Mouse (Mus musculus) 3134 (cell line): ENCODE measurements around the gene Efnb2.

Experiments
- DNase-seq: peaks from one replicate; pipeline ENCODE4 v3.0.0-alpha.2; 2011; ENCODE audit warnings: low spot score; ENCODE audit not compliant: insufficient read length; ENCODE audit errors: extremely low read depth

The Efnb2 gene

DNA sequence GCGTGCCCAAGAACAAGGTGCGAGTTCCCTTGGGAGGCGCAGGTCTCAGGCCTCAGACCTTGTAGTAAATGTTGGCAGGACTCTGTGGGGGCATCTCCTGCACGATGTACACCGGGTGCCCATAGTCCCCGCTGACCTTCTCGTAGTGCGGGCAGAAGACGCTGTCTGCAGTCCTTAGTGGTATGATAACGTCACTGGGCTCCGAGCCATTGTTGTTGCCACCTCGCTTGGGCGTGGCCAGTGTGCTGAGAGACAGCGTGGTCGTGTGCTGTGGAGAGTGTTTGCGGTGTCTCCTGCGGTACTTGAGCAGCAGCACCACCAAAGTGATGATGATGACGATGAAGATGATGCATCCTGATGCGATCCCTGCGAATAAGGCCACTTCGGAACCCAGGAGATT lies 40.5 kb downstream of the Efnb2 start:
- DNase-seq = peak; percentile 18

DNA sequence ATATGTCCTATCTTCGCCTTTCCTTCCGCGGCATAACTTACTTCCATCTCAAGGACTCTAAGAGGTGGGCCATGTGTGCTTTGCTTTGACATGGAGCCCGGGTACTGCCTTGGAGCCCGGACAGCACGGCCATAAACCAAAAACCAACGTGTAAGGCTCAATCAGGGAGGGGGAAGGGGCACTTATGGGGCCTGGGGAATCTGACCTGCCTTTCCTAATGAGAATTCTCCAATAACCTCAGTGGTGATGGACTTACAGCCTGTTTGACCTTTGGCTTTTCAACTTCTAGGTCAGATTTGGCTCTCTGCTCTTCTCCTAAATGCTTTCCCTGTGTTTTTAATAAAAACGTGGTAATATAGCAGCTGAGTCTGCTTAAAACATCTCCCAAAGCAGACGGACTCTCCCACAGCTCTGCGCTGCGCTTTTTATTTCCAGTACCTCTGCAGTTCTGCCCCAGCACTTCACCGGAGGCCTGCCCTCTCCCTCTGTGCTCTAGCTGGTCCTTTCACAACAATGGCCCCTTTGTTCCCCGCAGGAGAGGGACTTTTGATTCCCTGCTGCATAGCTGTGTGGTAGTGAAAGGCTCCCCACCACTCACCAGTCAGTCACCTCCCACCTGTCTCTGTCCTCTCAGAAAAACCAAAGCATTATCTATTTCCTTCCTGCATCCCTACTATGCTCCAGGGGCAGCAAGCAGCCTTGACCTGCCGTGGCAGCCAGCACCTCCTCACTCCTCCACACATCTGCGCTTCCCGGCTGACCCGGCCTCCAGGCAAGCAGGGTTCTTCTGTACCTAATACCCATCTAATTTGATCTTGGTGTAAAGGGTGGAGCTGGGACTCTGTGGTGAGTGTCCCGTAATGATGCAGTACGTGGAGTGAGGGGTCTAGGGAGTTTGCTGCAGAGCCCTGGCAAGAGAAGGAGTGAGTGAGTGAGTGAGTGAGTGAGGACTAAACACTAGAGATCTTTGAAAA lies 41.5 kb downstream of the Efnb2 start:
- DNase-seq = no peak

DNA sequence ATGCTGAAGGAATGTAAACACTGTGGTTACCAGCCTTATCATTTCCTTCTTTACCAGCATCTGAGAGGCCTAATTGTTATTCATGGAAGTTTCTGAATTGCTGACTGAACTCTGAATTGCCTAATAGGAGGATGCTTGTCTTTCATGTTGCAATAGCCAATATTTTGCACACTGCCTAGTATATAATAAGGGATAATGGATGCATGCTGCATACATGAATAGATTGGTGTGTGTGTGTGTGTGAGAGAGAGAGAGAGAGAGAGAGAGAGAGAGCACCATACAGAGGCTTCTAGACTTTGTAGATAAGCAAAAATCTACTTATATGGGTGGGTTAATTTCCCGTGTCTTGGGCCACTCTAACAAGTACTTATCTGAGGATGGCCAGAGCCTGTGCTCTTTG lies 47.2 kb downstream of the Efnb2 start:
- DNase-seq = no peak

DNA sequence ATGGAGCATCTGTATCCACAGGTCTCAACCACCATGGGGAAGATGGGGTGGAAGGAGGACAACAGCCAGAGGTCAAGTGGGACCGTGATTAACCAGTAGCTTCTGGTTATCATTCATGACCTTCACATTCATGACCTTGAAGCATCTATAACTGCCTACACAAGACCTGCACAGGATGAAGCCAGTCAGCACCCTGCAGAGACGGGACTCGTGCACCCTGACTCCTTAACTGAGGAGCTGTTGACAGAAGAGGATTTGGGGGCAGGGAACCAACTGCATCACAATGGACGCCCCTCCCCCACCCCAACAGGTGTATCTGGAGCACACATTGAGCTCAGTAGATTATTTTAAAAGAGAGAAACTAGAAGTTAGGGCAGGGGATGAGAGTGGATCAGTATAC lies 49.1 kb downstream of the Efnb2 start:
- DNase-seq = no peak

DNA sequence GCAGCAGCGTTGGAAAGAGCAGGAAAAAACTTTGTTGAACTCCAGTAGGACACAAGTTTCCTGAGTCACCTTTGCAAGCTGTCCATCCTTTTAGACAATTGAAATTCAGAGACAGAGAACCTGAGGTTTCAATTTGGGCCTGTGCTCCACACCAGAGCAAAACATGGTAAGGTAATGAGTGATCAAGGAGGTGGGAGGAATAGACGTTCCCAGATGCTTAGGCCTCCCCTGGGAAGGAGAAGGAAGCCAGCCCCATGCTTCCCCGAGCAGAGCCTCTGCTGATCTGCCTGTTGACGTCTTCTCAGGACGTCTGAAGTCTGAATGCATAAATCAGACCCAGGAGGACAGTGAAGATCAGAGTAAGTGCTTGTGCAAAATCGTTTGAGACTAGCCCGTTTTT lies 51.3 kb downstream of the Efnb2 start:
- no peak for DNase-seq

DNA sequence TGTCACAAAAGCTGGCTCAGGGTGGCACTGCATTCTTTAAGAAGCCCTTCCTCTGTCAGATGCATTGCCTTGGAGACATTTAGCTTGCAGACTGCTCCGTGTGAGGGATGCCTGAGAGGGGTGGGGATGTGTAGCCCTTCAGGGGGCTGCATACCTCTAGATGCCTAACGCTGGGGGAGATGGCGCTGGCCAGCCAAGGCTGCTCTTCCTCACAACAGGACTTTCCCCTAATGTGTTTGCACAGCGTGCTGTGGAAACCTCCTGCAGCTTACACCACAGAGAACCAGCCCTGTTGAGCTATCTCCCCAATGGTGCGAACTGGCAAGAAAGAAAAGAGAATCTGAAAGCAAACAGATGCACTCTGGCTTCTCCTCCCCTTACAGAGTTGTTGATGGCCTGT lies 51.9 kb downstream of the Efnb2 start:
- DNase-seq = no peak

DNA sequence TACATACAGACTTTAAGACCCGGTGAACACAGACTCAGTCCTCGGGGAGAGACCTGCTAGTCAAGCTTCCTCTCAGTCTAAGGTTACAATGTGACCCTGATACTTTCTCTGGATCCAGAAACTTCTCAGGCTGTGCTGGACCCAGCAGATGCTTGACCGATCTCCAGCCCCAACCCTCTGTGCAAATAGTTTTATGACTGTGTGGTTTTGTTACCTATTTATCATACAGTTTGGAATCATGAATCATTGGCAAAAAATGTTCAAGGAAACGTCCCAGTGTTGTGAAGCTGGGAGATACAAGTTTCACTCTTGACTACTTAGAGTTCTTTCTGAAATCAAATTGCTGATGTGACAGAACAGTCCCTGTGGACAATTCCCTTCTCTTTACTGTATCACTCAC lies 55.4 kb downstream of the Efnb2 start:
- peak; percentile 68 for DNase-seq

DNA sequence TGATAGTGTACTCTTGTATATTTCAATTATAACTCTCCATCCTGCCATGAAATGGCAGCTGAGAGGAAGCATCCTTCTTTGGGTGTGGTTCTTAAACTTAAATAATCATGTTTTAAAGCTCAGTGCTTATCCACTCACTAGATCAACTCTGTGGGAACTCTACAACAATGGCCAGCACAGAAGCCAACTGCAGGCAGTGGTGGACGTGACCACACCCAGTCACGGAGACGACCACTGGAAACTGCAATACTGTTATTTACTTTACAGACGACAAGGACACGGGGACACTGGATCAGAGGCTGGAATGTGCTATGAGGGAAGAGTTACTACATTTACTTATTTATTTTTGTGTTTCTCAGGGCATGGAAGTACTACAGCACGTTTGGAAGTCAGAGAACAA lies 57.2 kb downstream of the Efnb2 start:
- no peak for DNase-seq

DNA sequence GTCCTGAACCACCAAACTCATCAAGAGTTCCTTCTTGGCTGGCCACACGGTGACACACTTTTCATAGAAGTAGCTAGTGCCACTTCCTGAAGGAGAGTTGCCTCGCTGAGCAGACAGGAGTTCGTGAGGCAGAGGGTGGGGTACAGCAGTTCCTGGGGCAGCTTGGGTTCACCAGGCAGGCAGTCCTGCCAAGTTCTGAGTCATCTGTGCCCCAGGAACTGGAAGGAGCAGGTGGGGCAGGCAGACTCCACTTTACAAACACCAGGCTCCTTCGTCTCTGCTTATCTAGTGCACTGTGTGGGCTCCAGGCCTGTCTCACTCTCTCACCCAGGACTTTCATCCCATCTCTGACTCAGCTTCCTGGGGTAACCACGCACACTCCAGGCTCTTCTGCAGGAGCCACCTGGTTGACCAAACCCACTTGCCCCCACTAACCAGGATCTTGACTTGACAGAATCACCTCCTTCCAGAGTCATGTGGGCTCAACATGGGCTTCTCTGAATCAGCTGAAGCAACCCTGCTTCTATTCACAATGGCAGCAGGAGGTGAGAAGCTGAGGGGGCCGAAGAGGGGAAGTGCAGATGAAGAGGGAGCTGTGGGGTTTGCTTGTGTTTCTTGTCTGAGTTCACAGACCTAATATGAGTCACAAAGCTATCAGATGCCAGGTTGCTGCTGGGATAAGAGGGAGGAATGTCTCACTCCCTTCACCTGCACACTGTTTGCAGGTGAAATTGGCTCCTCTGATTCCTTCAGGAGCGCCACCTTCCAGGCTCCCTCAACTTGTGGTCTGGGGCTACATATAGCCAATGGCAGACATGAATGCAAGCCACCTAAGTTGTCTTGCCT lies 58.2 kb downstream of the Efnb2 start:
- DNase-seq = peak; percentile 83

DNA sequence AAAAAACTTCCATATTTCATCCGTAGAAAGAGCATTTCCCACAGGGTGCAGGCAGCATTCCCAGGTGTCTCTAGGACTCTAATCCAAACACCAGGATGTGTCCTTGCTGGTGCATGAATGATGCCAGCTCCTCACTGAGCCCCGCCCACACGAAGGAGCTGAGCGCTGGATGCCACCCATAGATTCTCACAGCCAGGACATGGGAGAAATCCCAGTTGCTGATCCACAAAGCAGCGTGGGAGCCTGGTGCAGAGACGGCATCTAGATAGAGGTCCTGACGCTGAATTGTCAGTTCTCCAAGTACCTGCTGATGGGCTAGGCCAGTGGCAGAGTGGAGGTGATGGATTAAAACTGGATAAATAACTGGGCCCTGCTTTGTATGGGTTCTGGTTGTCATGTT lies 61.1 kb downstream of the Efnb2 start:
- DNase-seq = no peak

DNA sequence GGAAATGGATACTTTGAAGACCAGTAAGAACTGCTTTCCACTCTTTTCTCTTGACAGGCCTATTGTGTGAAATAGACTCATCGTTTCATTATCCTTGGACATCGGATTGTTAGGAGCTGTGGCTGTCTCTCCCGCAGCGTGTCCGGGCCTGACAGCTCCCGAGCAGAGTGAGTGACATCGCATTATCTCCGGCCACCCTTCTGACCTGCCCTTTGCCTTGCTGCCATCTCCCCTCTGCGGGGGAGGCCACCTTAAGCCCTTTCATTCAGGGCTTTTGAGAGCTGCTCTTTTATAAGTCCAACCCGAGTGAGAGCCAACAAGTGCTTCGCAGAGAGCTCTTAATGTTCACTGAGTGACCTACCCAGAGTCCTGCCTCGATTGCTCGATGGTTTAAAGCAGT lies 63.6 kb downstream of the Efnb2 start:
- no peak for DNase-seq

DNA sequence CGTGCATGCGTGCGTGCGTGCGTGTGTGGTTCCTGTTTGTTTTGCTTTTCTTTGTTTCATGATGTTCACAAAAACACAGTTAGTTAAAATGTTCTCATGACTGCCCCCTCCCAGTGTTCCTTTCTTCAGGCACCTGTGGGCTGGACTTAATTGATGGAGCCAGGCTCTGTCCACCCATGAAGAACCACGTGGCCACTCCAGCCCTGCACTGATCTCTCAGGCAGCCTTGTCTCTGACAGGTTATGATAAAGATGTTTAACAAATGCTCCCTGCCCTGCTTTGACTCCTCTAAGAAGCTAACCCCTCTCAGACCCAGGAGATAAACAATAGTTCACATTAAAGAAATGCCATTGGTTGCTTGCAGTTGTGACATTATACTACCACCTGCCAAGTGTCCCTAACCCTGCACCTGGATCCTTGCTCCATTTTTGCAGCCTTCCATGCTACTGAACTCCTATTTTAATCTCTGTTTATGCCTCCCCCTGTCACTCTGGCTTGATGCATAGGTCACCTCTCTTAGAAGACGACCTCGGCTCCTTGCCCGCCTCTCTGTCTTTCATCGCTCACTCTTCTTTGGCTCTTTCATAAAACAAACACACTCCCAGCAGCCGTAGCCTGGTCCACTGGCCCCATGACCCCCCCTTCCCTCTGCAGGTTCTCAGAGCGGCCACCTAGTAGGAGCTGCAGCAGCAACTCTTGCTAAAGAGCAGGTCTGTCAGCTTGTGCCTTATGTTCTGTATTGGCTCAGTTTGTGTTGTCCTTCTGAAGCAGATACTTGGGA lies 65.0 kb downstream of the Efnb2 start:
- no peak for DNase-seq

DNA sequence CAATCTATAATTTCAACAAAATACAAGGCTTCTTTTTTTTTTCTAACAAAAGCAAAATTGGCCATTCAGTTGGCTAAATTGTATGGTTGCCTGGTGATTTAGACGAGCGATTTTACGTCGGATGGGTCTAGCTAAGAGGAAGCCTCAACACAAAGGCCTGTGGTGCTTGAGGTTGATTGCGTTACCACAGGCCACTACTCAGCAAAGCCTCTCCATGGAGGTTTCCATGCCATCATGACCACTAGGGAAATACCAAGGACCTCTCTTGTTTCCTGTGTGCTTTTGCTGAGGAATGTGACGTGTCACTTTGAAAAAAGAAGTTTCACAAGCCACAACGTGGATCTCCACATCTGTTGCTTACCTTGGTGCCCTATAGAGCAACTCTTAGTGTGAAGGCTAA lies 67.2 kb downstream of the Efnb2 start:
- no peak for DNase-seq

DNA sequence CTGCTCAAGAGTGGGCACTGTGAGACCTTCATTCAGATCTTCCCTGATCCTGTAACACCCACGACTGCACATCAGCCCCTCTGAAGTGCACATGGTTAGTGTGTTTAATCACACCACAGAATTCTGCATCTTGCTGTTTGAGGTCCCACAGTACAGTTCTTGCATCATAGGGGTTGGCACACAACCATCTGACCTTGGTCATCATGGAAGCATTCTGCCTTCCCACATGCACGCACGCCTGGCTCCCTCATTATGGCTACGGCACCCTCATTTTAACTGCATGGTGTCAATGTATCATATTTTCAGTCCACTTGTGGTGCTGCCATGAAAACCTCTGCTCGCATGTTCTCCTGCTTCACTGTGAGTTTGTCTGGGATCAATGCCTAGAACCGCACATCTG lies 67.7 kb downstream of the Efnb2 start:
- DNase-seq = no peak

DNA sequence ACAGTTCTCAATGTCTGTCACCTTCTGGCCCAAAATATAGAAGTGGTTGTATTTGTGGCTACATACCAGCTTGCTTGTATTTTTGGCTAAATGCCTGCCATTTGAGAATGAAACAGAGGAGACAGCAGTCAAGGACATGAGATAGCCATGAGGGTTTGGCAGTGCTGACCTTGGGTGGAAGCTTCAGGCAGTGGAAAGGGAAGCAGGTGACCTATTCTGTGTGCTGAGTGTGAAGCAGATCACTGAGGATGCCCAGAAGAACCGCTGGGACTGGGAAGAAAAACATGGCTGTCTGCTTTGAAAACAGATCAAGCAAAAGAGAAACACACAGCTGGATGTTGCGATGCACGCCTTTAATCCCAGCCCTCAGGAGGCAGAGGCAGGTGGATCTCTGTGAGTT lies 68.7 kb downstream of the Efnb2 start:
- DNase-seq = no peak

DNA sequence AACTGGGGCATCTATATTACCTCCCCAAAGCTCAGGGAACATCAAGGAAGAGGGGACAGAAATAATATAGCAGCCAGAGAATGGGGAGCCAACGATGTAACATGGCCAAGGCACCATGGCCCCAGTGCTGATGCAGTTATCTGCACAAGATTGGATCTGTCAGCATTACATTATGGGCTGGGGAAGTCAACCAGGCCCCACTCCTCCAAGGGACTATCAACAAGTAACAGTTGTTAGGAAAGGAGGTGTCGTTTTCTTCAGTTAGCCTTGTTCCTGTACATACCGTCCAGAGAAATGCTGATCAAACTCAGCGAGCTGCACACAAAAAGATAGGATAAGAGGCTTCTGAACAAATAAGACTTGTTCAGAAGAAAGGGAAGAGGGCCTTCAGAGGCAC lies 77.1 kb downstream of the Efnb2 start:
- DNase-seq = no peak

DNA sequence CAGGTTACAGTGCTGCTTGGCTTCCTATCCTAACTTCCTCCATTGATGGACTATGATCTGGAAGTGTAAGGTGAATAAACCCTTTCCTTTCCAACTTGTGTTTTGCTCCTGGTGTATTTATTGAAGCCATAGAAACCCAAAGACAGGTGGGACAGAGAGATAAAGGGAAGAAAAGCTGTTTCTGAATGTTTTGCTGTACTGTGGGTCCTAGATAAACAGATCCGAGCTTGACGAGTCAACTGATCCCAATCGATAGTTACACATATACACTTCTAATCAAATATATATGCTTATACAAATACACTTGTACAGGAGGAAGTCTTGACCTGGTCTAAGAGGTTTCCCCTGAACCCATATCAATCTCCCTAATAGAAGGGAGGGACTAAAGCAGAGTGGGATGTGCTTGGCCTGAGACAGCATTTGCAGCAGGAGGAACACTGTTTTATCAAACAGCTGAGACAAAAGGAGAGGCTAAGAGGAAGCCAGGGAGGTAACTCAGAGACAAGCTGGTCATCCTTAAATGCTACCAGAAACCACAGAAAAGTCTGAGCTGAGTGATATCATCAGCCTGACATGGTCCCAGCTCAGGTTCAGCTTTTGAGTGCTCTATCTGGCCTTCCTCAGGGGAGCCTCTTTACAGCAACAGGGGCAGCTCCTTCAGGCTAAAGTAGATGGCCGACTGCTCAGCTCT lies 77.6 kb downstream of the Efnb2 start:
- no peak for DNase-seq

DNA sequence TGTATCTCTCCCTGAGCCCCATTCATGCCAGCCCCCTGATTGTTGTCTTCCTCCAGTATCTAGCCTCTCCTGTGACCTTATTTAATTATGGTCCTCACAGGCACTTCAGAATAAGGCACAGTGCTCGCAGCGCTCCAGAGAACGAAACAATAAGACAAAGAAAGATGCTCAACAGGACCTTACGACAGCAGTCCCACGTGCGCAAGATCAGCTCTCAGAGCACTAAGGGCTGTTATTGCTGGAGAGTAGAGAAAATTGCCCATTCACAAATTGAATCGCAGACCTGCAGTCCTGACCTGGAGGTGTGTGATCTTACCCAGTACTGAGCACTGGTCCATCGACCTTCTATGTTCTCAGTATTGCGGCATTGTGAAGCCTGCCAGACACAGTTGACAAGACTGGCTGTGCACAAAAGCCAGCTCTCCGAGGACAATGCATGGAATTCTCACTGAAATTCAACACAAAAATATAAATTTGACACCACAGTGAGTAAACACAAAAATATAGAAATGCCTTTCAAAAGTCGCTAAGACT lies 83.2 kb downstream of the Efnb2 start:
- no peak for DNase-seq

DNA sequence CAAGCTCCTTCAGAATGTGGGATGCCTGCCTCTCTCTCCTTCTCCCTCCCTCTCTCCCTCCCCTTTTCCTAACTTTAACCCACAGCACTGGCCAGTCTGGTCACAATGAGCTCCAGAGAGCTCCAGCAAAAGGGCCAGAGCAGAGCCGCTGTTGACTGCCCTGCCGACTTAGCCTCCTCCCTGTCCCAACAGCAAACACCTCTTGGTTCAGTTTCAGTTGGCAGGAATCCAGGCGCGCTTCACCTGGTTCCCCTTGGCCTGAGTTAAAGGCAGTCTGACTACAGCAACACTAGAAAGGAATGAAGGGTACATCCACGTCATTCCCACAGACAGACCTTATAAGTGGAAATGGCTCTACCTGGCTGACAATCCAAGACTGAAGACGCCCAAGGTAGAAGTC lies 84.2 kb downstream of the Efnb2 start:
- no peak for DNase-seq

DNA sequence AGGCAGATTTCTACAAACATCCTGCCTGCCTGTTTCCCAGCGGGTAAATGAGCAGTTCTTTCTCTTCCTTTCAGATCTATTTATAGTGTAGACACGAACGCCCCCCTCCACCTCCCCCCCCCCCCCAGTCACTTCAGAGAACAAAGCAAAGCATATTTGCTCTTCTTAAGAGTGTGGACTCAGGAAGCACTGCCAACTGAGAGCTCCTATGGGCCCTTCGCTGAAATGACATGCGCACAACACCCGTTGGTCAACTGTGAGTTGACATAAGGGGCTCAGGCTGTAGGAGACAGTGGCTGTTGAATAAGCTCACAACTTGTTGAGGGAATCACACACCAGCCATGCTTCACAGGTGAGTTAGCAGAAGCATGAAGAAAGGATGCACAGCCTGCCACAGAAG lies 84.8 kb downstream of the Efnb2 start:
- no peak for DNase-seq
